Mouse (Mus musculus): ENCODE measurements around the gene Tbccd1. TPM values are rescaled to one million over a fixed set of nuclear protein-coding genes. Genes with fewer than 3 reads are reported as not detected.

Tbccd1 gene
- polyA plus RNA-seq, 1 experiment from 2014 or later: 22.2 TPM

GRCm38 (mm10) chr16:22888835-22889234 is 31.4 kb upstream of the Tbccd1 start:
- no peak for ATAC-seq
- no peaks in the 10 kb centered on the region for H3K27me3 ChIP-seq (replicated peaks; ENCODE audit: control insufficient read depth, insufficient read depth, low read length)
- no peak overlapping the region for H3K9ac ChIP-seq (replicated peaks; ENCODE audit: low read depth, low read length)
- H3K4me3 ChIP-seq (replicated peaks; ENCODE audit: low read length): no peak overlapping the region
- whole genome bisulfite sequencing: 52% methylated on average over 4 of the region's 4 CpGs
- H3K36me3 ChIP-seq (ENCODE audit: control insufficient read depth, insufficient read depth): no peaks in the 10 kb centered on the region
- H3K9me3 ChIP-seq (ENCODE audit: control insufficient read depth, low read length): no peaks in the 10 kb centered on the region
- no peak overlapping the region for H3K27ac ChIP-seq (ENCODE audit: low read length)
- H3K4me1 ChIP-seq (replicated peaks; ENCODE audit: control insufficient read depth, insufficient read depth, low read length): no peaks in the 10 kb centered on the region
- H3K4me2 ChIP-seq (ENCODE audit: low read length): no peak overlapping the region

GRCm38 (mm10) chr16:22886726-22887125 is 29.3 kb upstream of the Tbccd1 start:
- no peak for ATAC-seq
- no peaks in the 10 kb centered on the region for H3K4me1 ChIP-seq (replicated peaks; ENCODE audit: control insufficient read depth, insufficient read depth, low read length)
- WGBS: 84% methylated on average over 3 of the region's 3 CpGs

DNA sequence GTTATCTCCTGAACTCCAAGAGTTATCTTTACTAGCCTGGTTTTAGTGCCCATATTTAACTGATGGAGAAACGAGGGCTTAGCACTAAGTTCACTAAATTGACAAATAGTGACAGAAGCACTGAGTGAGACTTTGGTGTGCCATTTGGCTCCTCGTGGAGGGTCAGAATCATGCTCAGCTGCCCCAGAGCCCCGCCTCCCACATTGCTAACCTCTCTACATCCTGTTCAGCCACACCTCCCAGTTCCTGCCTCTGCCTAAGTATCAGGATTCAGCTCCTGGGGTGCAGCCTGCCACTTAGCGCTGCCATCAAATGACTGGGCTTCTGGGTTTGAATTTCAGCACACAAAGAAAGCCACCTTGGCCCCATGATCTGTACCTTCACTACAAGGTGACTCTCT is 27.9 kb upstream of the Tbccd1 start:
- Histone ChIP-seq H3K4me3 (replicated peaks; ENCODE audit: low read length) (no peak overlapping the region), H3K9me3 (ENCODE audit: control insufficient read depth, low read length) (no peaks in the 10 kb centered on the region), H3K9ac (replicated peaks; ENCODE audit: low read depth, low read length) (no peak overlapping the region), H3K4me1 (replicated peaks; ENCODE audit: control insufficient read depth, insufficient read depth, low read length) (no peaks in the 10 kb centered on the region), H3K27ac (ENCODE audit: low read length) (no peak overlapping the region), H3K4me2 (ENCODE audit: low read length) (no peak overlapping the region), H3K27me3 (replicated peaks; ENCODE audit: control insufficient read depth, insufficient read depth, low read length) (no peaks in the 10 kb centered on the region), H3K36me3 (ENCODE audit: control insufficient read depth, insufficient read depth) (no peaks in the 10 kb centered on the region)
- WGBS: 49% methylated on average over 4 of the region's 4 CpGs
- no peak for ATAC-seq

More at GRCm38 (mm10) chr16:22886726-22887125, 29.3 kb upstream of the Tbccd1 start:
- H3K4me3 ChIP-seq (replicated peaks; ENCODE audit: low read length): no peak overlapping the region
- no peak overlapping the region for H3K27ac ChIP-seq (ENCODE audit: low read length)
- H3K36me3 ChIP-seq (ENCODE audit: control insufficient read depth, insufficient read depth): no peaks in the 10 kb centered on the region
- H3K9ac ChIP-seq (replicated peaks; ENCODE audit: low read depth, low read length): no peak overlapping the region
- H3K4me2 ChIP-seq (ENCODE audit: low read length): no peak overlapping the region
- H3K9me3 ChIP-seq (ENCODE audit: control insufficient read depth, low read length): no peaks in the 10 kb centered on the region
- no peaks in the 10 kb centered on the region for H3K27me3 ChIP-seq (replicated peaks; ENCODE audit: control insufficient read depth, insufficient read depth, low read length)

- H3K36me3 ChIP-seq (ENCODE audit: control insufficient read depth, insufficient read depth): no peaks in the 10 kb centered on the region
Measured at GRCm38 (mm10) chr16:22883441-22883840, 26.0 kb upstream of the Tbccd1 start.

GRCm38 (mm10) chr16:22881487-22881886 is 24.0 kb upstream of the Tbccd1 start:
- no peak overlapping the region for H3K27ac ChIP-seq (ENCODE audit: low read length)
- no peaks in the 10 kb centered on the region for H3K27me3 ChIP-seq (replicated peaks; ENCODE audit: control insufficient read depth, insufficient read depth, low read length)
- H3K4me3 ChIP-seq (replicated peaks; ENCODE audit: low read length): no peak overlapping the region
- H3K4me1 ChIP-seq (replicated peaks; ENCODE audit: control insufficient read depth, insufficient read depth, low read length): 0 out of 2 replicates have a peak, but pooled peaks cover 2% of the 10 kb centered on the region
- H3K9me3 ChIP-seq (ENCODE audit: control insufficient read depth, low read length): no peaks in the 10 kb centered on the region
- H3K4me2 ChIP-seq (ENCODE audit: low read length): no peak overlapping the region
- no peak overlapping the region for H3K9ac ChIP-seq (replicated peaks; ENCODE audit: low read depth, low read length)
- H3K36me3 ChIP-seq (ENCODE audit: control insufficient read depth, insufficient read depth): no peaks in the 10 kb centered on the region
- no peak for ATAC-seq
- WGBS: 69% methylated on average over 4 of the region's 4 CpGs

More at GRCm38 (mm10) chr16:22883441-22883840, 26.0 kb upstream of the Tbccd1 start:
- H3K9ac ChIP-seq (replicated peaks; ENCODE audit: low read depth, low read length): no peak overlapping the region
- no peak for ATAC-seq
- H3K27me3 ChIP-seq (replicated peaks; ENCODE audit: control insufficient read depth, insufficient read depth, low read length): no peaks in the 10 kb centered on the region
- no peaks in the 10 kb centered on the region for H3K9me3 ChIP-seq (ENCODE audit: control insufficient read depth, low read length)
- WGBS: 81% methylated on average over 5 of the region's 5 CpGs
- no peak overlapping the region for H3K4me2 ChIP-seq (ENCODE audit: low read length)
- H3K4me1 ChIP-seq (replicated peaks; ENCODE audit: control insufficient read depth, insufficient read depth, low read length): no peaks in the 10 kb centered on the region
- no peak overlapping the region for H3K4me3 ChIP-seq (replicated peaks; ENCODE audit: low read length)
- H3K27ac ChIP-seq (ENCODE audit: low read length): no peak overlapping the region

DNA sequence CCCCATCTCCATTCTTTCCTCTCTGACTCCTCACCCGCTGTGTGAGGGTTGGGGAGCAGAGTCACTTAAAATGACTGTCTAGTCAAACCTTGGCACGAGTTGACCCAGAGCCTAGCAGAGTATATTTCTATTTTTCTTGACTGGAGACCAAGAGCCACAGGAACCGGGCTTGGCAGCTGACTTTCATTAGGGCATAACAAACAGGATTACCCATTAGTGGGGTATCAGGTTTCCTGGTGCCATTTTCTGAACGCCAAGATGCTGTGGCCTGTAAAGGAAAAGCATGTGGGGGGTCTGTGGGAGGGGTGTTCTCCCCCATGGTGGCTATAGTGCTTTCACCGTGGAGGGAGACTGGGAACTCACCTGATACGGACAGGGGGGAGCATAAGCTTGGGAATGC is 23.4 kb upstream of the Tbccd1 start:
- Histone ChIP-seq H3K4me2 (ENCODE audit: low read length) (no peak overlapping the region), H3K4me3 (replicated peaks; ENCODE audit: low read length) (no peak overlapping the region), H3K9me3 (ENCODE audit: control insufficient read depth, low read length) (no peaks in the 10 kb centered on the region), H3K36me3 (ENCODE audit: control insufficient read depth, insufficient read depth) (no peaks in the 10 kb centered on the region), H3K27me3 (replicated peaks; ENCODE audit: control insufficient read depth, insufficient read depth, low read length) (no peaks in the 10 kb centered on the region), H3K9ac (replicated peaks; ENCODE audit: low read depth, low read length) (no peak overlapping the region), H3K27ac (ENCODE audit: low read length) (no peak overlapping the region), H3K4me1 (replicated peaks; ENCODE audit: control insufficient read depth, insufficient read depth, low read length) (0 out of 2 replicates have a peak, but pooled peaks cover 2% of the 10 kb centered on the region)
- 3% methylated on average over 6 of the region's 6 CpGs for WGBS
- ATAC-seq: no peak

DNA sequence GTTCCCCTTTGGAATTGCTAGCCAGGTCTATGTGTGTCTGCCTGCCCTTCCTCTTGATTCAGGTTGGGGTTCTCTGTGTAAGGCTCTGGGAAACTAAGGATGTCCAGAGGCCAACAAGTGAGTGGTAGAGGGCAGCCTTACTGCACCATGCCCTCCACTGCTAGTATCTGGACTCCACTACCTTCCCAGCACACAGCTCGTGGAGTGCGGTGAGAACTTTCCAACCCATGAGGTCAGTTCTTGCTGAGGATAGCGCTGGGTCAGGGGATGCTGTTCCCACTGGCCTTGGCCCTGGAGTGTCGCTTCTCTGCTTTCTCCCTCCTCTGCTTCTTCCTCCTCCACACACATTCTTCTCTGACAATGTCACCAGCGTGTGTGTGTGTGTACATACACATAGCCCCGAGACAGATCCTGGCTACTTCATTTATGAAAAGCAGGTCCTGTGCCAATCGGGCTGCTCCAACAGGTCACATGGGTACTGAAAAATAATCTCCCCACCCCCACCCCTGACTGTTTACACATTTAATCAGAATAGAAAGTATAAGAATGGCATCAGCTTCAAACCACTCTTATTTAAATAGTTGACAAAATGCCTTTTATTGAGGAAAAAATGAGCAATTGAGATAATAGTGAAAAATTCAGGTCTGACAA is 22.6 kb upstream of the Tbccd1 start:
- no peaks in the 10 kb centered on the region for H3K27me3 ChIP-seq (replicated peaks; ENCODE audit: control insufficient read depth, insufficient read depth, low read length)
- no peaks in the 10 kb centered on the region for H3K9me3 ChIP-seq (ENCODE audit: control insufficient read depth, low read length)
- ATAC-seq: no peak
- H3K36me3 ChIP-seq (ENCODE audit: control insufficient read depth, insufficient read depth): no peaks in the 10 kb centered on the region
- H3K4me2 ChIP-seq (ENCODE audit: low read length): no peak overlapping the region
- 0 out of 2 replicates have a peak, but pooled peaks cover 2% of the 10 kb centered on the region for H3K4me1 ChIP-seq (replicated peaks; ENCODE audit: control insufficient read depth, insufficient read depth, low read length)
- no peak overlapping the region for H3K4me3 ChIP-seq (replicated peaks; ENCODE audit: low read length)
- WGBS: 56% methylated on average over 7 of the region's 7 CpGs
- no peak overlapping the region for H3K27ac ChIP-seq (ENCODE audit: low read length)
- no peak overlapping the region for H3K9ac ChIP-seq (replicated peaks; ENCODE audit: low read depth, low read length)

DNA sequence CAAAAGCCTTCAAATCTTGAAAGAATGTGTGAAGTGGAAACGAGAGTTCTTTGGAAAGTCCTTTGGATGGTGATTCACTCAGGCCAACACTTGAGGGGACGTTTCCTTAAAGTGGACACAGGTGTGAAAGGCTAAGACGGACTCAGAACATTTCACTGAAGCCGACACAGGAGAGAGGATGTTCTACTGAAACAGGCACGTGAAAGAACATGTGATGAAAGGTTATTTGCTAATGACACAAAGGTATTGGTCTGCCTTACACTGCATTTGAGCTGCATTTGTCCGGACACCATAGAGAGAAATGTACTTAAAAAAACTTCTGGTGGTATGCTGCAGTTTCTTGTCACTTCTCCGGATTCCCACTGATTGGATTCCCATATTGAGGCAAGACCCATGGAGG is 21.2 kb upstream of the Tbccd1 start:
- no peaks in the 10 kb centered on the region for H3K27me3 ChIP-seq (replicated peaks; ENCODE audit: control insufficient read depth, insufficient read depth, low read length)
- no peak overlapping the region for H3K9ac ChIP-seq (replicated peaks; ENCODE audit: low read depth, low read length)
- H3K4me1 ChIP-seq (replicated peaks; ENCODE audit: control insufficient read depth, insufficient read depth, low read length): 0 out of 2 replicates have a peak, but pooled peaks cover 2% of the 10 kb centered on the region
- H3K36me3 ChIP-seq (ENCODE audit: control insufficient read depth, insufficient read depth): no peaks in the 10 kb centered on the region
- no peak overlapping the region for H3K4me2 ChIP-seq (ENCODE audit: low read length)
- 70% methylated on average over 7 of the region's 7 CpGs for WGBS
- no peak overlapping the region for H3K4me3 ChIP-seq (replicated peaks; ENCODE audit: low read length)
- no peaks in the 10 kb centered on the region for H3K9me3 ChIP-seq (ENCODE audit: control insufficient read depth, low read length)
- H3K27ac ChIP-seq (ENCODE audit: low read length): no peak overlapping the region
- ATAC-seq: no peak

DNA sequence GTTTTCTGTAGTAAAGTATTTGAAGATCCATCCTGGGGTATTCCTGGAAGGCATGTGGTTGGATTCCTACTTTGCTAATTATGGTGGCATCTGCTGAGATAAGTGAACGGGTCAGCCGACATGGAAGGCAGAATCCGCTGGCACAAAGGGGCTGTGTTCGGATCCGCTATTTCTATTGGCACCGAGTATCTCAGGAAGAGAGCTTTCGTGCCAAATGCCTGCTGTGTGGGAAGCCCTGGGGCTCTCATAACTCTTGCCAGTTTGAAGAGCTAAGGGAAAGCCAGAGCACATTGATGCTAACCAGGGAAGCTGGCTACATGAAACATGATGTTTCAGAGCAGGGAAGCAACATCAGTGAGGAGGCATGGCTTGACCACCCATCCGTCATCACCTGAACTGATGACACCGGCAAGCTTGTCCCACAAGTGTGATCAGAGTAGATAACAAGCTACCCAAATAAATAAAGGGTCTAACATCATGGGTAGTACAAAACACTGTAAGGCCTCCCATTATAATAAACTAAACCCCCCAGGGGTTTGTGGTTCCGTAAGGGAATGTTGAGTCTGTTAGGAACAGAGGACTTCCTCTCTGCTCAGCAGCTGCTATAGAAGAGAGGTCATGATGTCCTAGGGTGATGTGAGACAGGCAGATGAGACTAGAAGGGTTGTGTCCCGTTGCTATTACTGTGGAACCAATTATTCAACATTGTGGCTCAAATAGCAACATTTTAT is 20.4 kb upstream of the Tbccd1 start:
- Histone ChIP-seq H3K27ac (ENCODE audit: low read length) (no peak overlapping the region; the same call in 1 of the 2 replicates), H3K9ac (replicated peaks; ENCODE audit: low read depth, low read length) (no peak overlapping the region), H3K4me3 (replicated peaks; ENCODE audit: low read length) (no peak overlapping the region), H3K27me3 (replicated peaks; ENCODE audit: control insufficient read depth, insufficient read depth, low read length) (no peaks in the 10 kb centered on the region), H3K36me3 (ENCODE audit: control insufficient read depth, insufficient read depth) (peaks cover 2% of the 10 kb centered on the region; the same call in 1 of the 2 replicates), H3K4me1 (replicated peaks; ENCODE audit: control insufficient read depth, insufficient read depth, low read length) (0 out of 2 replicates have a peak, but pooled peaks cover 2% of the 10 kb centered on the region), H3K9me3 (ENCODE audit: control insufficient read depth, low read length) (no peaks in the 10 kb centered on the region), H3K4me2 (ENCODE audit: low read length) (no peak overlapping the region)
- 62% methylated on average over 11 of the region's 11 CpGs for WGBS
- peak; percentile 26; the same call in 1 of the 2 replicates for ATAC-seq

All from forebrain, embryonic 16.5 days (tissue).